Mouse (Mus musculus): ENCODE data around the gene Fam19a3. TPM values are rescaled to one million over a fixed set of nuclear protein-coding genes. Genes with fewer than 3 reads are reported as not detected.
A peak's percentile ranks its signal among the peaks of the same experiment; 100 is the strongest.

The Fam19a3 gene
- total and polyA plus RNA-seq, 3 experiments, result 0.04 to 0.16 TPM; not detected in 1

GRCm38 (mm10) chr3:104790401-104790937 is 8.8 kb upstream of the Fam19a3 start:
- Histone ChIP-seq H3K4me3 (replicated peaks in 1 of 3; ENCODE audit: low read depth in 2 of 3, low read length in 2 of 3, poor library complexity in 1 of 3) (no peak overlapping the region), H3K27ac (ENCODE audit: insufficient read depth, low read depth) (no peak overlapping the region), H3K79me2 (replicated peaks; ENCODE audit: control insufficient read depth, extremely low read depth, insufficient read depth, poor library complexity, severe bottlenecking) (no peaks in the 10 kb centered on the region), H3K9ac (ENCODE audit: insufficient read depth, low read depth) (no peak overlapping the region), H3K4me2 (ENCODE audit: insufficient read depth, low read depth, poor library complexity, severe bottlenecking) (no peak overlapping the region), H3K4me1 (ENCODE audit: control insufficient read depth in 1 of 2, insufficient read depth in 2 of 2) (peaks cover 7 to 63% of the 10 kb centered on the region in 2 experiments), H3K36me3 (replicated peaks in 1 of 2; ENCODE audit: control insufficient read depth in 1 of 2, insufficient read depth in 1 of 2, low read length in 1 of 2) (peaks cover 12 to 40% of the 10 kb centered on the region in 2 experiments), H3K9me3 (replicated peaks; ENCODE audit: low read length) (no peaks in the 10 kb centered on the region), H3K27me3 (replicated peaks) (no peaks in the 10 kb centered on the region)
- dilution Hi-C loops (cut with MboI; ENCODE audit: extremely low pct_ligation_motif_present, extremely low pct_unique_long_range_greater_than_20kb, low sequenced_read_pairs), result no loop called here
- in situ Hi-C loops (cut with MboI; ENCODE audit: low pct_ligation_motif_present, low pct_unique_long_range_greater_than_20kb, low sequenced_read_pairs), result loop anchor here (5.0 kb wide), 1 partner anchor 72 kb away; the partner anchor contains the start of genes Capza1 and St7l
- TF ChIP-seq ETS1 (conservative IDR thresholded peaks at IDR 0.05; ENCODE audit: low read depth, low read length) (no peak), MEF2A (IDR thresholded peaks at IDR 0.05; ENCODE audit: borderline replicate concordance, low read depth, low read length) (no peak), NELFE (IDR thresholded peaks at IDR 0.05; ENCODE audit: low read depth, low read length) (no peak), POLR2A (IDR thresholded peaks at IDR 0.05; ENCODE audit: low read depth, low read length) (no peak), NRF1 (IDR thresholded peaks at IDR 0.05; ENCODE audit: low read depth, low read length) (no peak)
- no peak for DNase-seq (ENCODE audit: extremely low read depth)

- in situ Hi-C loops (cut with MboI; ENCODE audit: low pct_ligation_motif_present, low pct_unique_long_range_greater_than_20kb, low sequenced_read_pairs), result loop anchor here (5.0 to 10.0 kb wide), 3 partner anchors 72 to 265 kb away; partner anchors contain the start of genes Capza1, Cttnbp2nl, St7l and Wnt2b
- H3K4me1 ChIP-seq (ENCODE audit: control insufficient read depth in 1 of 2, insufficient read depth in 2 of 2), result peaks cover 5 to 56% of the 10 kb centered on the region in 2 experiments
- H3K9ac ChIP-seq (ENCODE audit: insufficient read depth, low read depth), result no peak overlapping the region
- dilution Hi-C loops (cut with MboI; ENCODE audit: extremely low pct_ligation_motif_present, extremely low pct_unique_long_range_greater_than_20kb, low sequenced_read_pairs), result no loop called here
- TF ChIP-seq POLR2AphosphoS2 (IDR thresholded peaks at IDR 0.05; ENCODE audit: low read depth, low read length), result no peak
- no peak for TF ChIP-seq MEF2A (IDR thresholded peaks at IDR 0.05; ENCODE audit: borderline replicate concordance, low read depth, low read length)
- no peak for TF ChIP-seq E2F4 (IDR thresholded peaks at IDR 0.05; ENCODE audit: insufficient replicate concordance, low read depth, low read length)
- no peak for TF ChIP-seq UBTF (IDR thresholded peaks at IDR 0.05; ENCODE audit: low read depth, low read length)
- no peak for TF ChIP-seq GABPA (IDR thresholded peaks at IDR 0.05; ENCODE audit: insufficient replicate concordance, low read depth, low read length)
- TF ChIP-seq NELFE (IDR thresholded peaks at IDR 0.05; ENCODE audit: low read depth, low read length), result no peak
- TF ChIP-seq NRF1 (IDR thresholded peaks at IDR 0.05; ENCODE audit: low read depth, low read length), result no peak
- no peak for TF ChIP-seq PAX5 (IDR thresholded peaks at IDR 0.05; ENCODE audit: low read length)
- no peak for TF ChIP-seq MAFK (IDR thresholded peaks at IDR 0.05; ENCODE audit: insufficient replicate concordance, low read length)
- TF ChIP-seq MAZ (IDR thresholded peaks at IDR 0.05; ENCODE audit: low read depth, low read length), result no peak
- no peak for TF ChIP-seq ZNF384 (IDR thresholded peaks at IDR 0.05; ENCODE audit: low read depth, low read length)
- TF ChIP-seq BHLHE40 (IDR thresholded peaks at IDR 0.05; ENCODE audit: low read depth, low read length), result no peak
- TF ChIP-seq ELF1 (IDR thresholded peaks at IDR 0.05; ENCODE audit: low read depth, low read length), result no peak
- TF ChIP-seq ZKSCAN1 (IDR thresholded peaks at IDR 0.05; ENCODE audit: borderline replicate concordance, low read depth, low read length), result no peak
- TF ChIP-seq POLR2A (IDR thresholded peaks at IDR 0.05; ENCODE audit: low read depth, low read length), result no peak
- no peak for TF ChIP-seq HCFC1 (IDR thresholded peaks at IDR 0.05; ENCODE audit: low read depth, low read length)
- TF ChIP-seq KAT2A (IDR thresholded peaks at IDR 0.05; ENCODE audit: insufficient replicate concordance, low read length), result no peak
- no peak for TF ChIP-seq EP300 (IDR thresholded peaks at IDR 0.05; ENCODE audit: low read length)
- TF ChIP-seq ZC3H11A (IDR thresholded peaks at IDR 0.05; ENCODE audit: low read depth, low read length), result no peak
- TF ChIP-seq ZMIZ1 (IDR thresholded peaks at IDR 0.05; ENCODE audit: low read depth, low read length), result no peak
- no peak overlapping the region for H3K4me3 ChIP-seq (replicated peaks in 1 of 3; ENCODE audit: low read depth in 2 of 3, low read length in 2 of 3, poor library complexity in 1 of 3)
- peaks cover 8 to 42% of the 10 kb centered on the region in 2 experiments for H3K36me3 ChIP-seq (replicated peaks in 1 of 2; ENCODE audit: control insufficient read depth in 1 of 2, insufficient read depth in 1 of 2, low read length in 1 of 2)
- no peak overlapping the region for H3K27ac ChIP-seq (ENCODE audit: insufficient read depth, low read depth)
- no peaks in the 10 kb centered on the region for H3K27me3 ChIP-seq (replicated peaks)
- 0 out of 2 replicates have a peak overlapping the region, but pooled peaks have one; percentile 55 for H3K4me2 ChIP-seq (ENCODE audit: insufficient read depth, low read depth, poor library complexity, severe bottlenecking)
- H3K79me2 ChIP-seq (replicated peaks; ENCODE audit: control insufficient read depth, extremely low read depth, insufficient read depth, poor library complexity, severe bottlenecking), result no peaks in the 10 kb centered on the region
- no peaks in the 10 kb centered on the region for H3K9me3 ChIP-seq (replicated peaks; ENCODE audit: low read length)
- no peak for DNase-seq (ENCODE audit: extremely low read depth)
Observed at GRCm38 (mm10) chr3:104789822-104790221, 8.2 kb upstream of the Fam19a3 start.
